Mouse (Mus musculus): Measurements from ENCODE around the gene Msln. TPM values are rescaled to one million over a fixed set of nuclear protein-coding genes. Genes with fewer than 3 reads are reported as not detected.
A peak's percentile ranks its signal among the peaks of the same experiment; 100 is the strongest.

Gene Msln
- total RNA-seq (2014; rRNA removed): 0.34 and 0.74 TPM in 2 replicates
- 1.1 and 2.0 TPM in 2 replicates for polyA plus RNA-seq (2012; rRNA removed)

DNA sequence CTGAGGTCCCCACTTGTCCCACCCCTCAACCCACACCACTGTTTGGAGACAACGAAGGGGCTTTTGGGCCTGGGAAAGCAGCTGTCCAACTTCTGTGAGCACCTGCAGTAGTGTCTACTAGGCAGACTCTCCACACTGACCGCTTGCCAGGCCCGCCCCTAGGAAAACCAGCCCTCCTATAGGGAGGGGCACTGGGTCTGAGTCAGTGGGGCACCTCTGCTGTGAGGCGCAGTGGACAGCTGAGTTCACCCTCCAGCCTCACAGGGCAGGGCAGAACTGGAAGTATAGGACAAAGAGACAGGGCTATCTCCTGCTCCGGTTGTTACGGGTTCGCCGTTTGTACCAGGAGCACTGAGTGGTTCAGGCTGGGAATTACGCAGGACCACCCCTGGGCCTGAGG, at the start of gene Msln:
Gene Msln (minus strand): TSS at position 138 of the 400 bp plus-strand sequence.
- Histone ChIP-seq H3K9ac (ENCODE audit: low read depth, low read length) (no peak within 1 kb of the TSS), H3K27me3 (ENCODE audit: control insufficient read depth, insufficient read depth, low read length) (no peaks in the 10 kb centered on the region), H3K27ac (replicated peaks; ENCODE audit: insufficient read depth, low read depth, low read length) (no peak within 1 kb of the TSS), H3K36me3 (ENCODE audit: control insufficient read depth, insufficient read depth, low read length) (no peaks in the 10 kb centered on the region), H3K4me3 (ENCODE audit: insufficient read depth, low read depth, low read length) (no peak within 1 kb of the TSS), H3K79me2 (ENCODE audit: control insufficient read depth, insufficient read depth, low read length) (no peaks in the 10 kb centered on the region), H3K4me1 (ENCODE audit: control insufficient read depth, insufficient read depth, low read length) (no peaks in the 10 kb centered on the region)
- TF ChIP-seq POLR2A (IDR thresholded peaks at IDR 0.05; ENCODE audit: extremely low read depth, insufficient read depth, low read length) (no peak), CTCF (IDR thresholded peaks at IDR 0.05; ENCODE audit: low read depth, low read length) (no peak)
- WGBS: 88% methylated on average over 9 of the region's 9 CpGs
- DNase-seq (ENCODE audit: extremely low read depth, low read depth, low spot score): no peak

DNA sequence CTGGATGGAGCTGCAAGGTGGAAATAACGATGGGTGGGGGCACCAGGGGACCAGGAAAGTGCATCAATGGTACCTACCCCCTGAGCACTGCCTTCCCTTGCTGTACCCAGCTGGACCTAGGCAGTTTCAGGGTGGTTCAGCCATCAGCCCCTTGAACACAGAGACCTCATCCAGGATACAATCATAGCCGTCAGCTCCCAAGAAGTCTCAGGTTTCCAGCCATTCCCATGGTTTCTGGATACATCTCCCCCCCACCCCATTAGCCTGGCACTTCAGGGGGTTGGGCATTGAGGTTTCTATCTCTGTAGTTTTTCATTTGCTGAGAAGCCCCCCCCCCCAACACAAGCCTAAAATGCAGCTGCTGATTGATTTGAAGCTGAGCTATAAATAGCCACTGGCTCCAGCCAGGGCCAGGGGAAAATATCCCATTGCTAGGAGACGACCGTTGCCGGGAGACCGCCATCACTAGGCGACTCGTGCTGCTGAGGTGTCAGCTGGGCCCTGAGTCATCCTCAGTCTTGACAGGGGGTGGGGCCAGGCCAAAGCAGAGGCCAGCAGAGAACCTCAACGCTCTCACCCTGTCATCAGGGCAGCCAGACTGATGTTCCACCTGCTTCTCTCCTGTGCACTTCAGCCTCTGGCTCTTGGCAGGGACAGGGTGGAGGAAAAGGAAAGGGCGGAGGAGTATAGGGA, 48.8 kb upstream of the Msln start:
- H3K9ac ChIP-seq (ENCODE audit: low read depth, low read length): no peak overlapping the region
- H3K4me3 ChIP-seq (ENCODE audit: insufficient read depth, low read depth, low read length): no peak overlapping the region
- DNase-seq (ENCODE audit: extremely low read depth, low read depth, low spot score): no peak
- peaks cover 5% of the 10 kb centered on the region; the same call in 1 of the 2 replicates for H3K27me3 ChIP-seq (ENCODE audit: control insufficient read depth, insufficient read depth, low read length)
- 14% methylated on average over 10 of the region's 10 CpGs for WGBS
- H3K27ac ChIP-seq (replicated peaks; ENCODE audit: insufficient read depth, low read depth, low read length): no peak overlapping the region
- no peaks in the 10 kb centered on the region for H3K79me2 ChIP-seq (ENCODE audit: control insufficient read depth, insufficient read depth, low read length)
- H3K36me3 ChIP-seq (ENCODE audit: control insufficient read depth, insufficient read depth, low read length): no peaks in the 10 kb centered on the region
- H3K4me1 ChIP-seq (ENCODE audit: control insufficient read depth, insufficient read depth, low read length): no peaks in the 10 kb centered on the region
- no peak for TF ChIP-seq CTCF (IDR thresholded peaks at IDR 0.05; ENCODE audit: low read depth, low read length)
- TF ChIP-seq POLR2A (IDR thresholded peaks at IDR 0.05; ENCODE audit: extremely low read depth, insufficient read depth, low read length): no peak

DNA sequence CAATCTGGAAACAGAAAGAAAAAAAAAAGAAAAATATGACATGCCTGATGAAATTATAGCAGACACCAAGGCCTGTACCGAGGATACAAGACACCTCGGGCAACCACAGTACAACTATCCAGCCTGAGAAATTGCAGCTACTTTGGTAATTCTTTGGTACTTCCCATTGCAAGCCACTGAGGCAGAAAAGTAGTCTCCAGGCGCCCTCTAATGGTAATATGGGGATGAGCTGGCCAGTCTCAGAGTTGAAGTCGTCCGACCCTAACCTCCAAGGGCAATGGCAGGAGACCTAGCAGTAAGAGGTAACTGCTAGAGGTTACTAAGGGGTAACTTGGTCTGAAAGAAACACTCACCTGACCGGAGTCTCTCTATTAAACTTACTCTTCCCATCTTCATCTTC, 46.9 kb upstream of the Msln start:
- no peak overlapping the region for H3K27ac ChIP-seq (replicated peaks; ENCODE audit: insufficient read depth, low read depth, low read length)
- peak; percentile 62 for DNase-seq (ENCODE audit: extremely low read depth, low read depth, low spot score)
- H3K4me1 ChIP-seq (ENCODE audit: control insufficient read depth, insufficient read depth, low read length): no peaks in the 10 kb centered on the region
- no peak for TF ChIP-seq POLR2A (IDR thresholded peaks at IDR 0.05; ENCODE audit: extremely low read depth, insufficient read depth, low read length)
- peak; percentile 70 for TF ChIP-seq CTCF (IDR thresholded peaks at IDR 0.05; ENCODE audit: low read depth, low read length)
- no peaks in the 10 kb centered on the region for H3K79me2 ChIP-seq (ENCODE audit: control insufficient read depth, insufficient read depth, low read length)
- no peak overlapping the region for H3K9ac ChIP-seq (ENCODE audit: low read depth, low read length)
- H3K36me3 ChIP-seq (ENCODE audit: control insufficient read depth, insufficient read depth, low read length): no peaks in the 10 kb centered on the region
- H3K4me3 ChIP-seq (ENCODE audit: insufficient read depth, low read depth, low read length): no peak overlapping the region
- 5% methylated on average over 6 of the region's 6 CpGs for WGBS
- H3K27me3 ChIP-seq (ENCODE audit: control insufficient read depth, insufficient read depth, low read length): peaks cover 5% of the 10 kb centered on the region; the same call in 1 of the 2 replicates

DNA sequence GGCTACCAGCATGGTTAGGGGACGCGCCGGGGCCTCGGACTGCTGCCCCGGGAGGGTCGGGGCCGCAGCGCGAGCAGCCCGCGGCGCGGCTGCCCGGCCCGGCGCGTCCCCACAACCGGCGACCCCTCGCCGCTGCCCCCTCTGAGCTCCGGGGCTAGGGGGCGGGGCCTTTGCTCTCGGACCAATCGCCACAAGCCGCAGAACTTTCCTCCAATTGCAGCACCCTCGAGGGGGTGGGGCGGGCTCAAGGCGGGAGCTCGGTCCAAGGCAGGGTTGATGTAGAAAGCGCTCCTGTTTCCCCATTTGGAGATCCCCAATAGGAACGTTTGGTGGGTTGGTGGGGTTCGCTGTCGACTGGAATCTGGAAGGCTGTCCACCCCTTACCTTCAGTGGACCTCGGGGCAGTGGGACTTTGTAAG, 42.8 kb upstream of the Msln start, which contains the start of gene Metrn:
Gene Metrn (minus strand): TSS at position 186 of the 419 bp plus-strand sequence.
- Histone ChIP-seq H3K4me3 (ENCODE audit: insufficient read depth, low read depth, low read length) (peak within 1 kb of the TSS; percentile 79), H3K27me3 (ENCODE audit: control insufficient read depth, insufficient read depth, low read length) (no peaks in the 10 kb centered on the region), H3K9ac (ENCODE audit: low read depth, low read length) (peak within 1 kb of the TSS; percentile 79), H3K4me1 (ENCODE audit: control insufficient read depth, insufficient read depth, low read length) (peaks cover 5% of the 10 kb centered on the region; the same call in 1 of the 2 replicates), H3K36me3 (ENCODE audit: control insufficient read depth, insufficient read depth, low read length) (no peaks in the 10 kb centered on the region), H3K79me2 (ENCODE audit: control insufficient read depth, insufficient read depth, low read length) (no peaks in the 10 kb centered on the region), H3K27ac (replicated peaks; ENCODE audit: insufficient read depth, low read depth, low read length) (peak within 1 kb of the TSS; percentile 3; the same call in 1 of the 2 replicates)
- under 1% methylated on average over 35 of the region's 35 CpGs for WGBS
- DNase-seq (ENCODE audit: extremely low read depth, low read depth, low spot score): peak; percentile 52
- TF ChIP-seq CTCF (IDR thresholded peaks at IDR 0.05; ENCODE audit: low read depth, low read length) (no peak), POLR2A (IDR thresholded peaks at IDR 0.05; ENCODE audit: extremely low read depth, insufficient read depth, low read length) (no peak)

- no peaks in the 10 kb centered on the region for H3K27me3 ChIP-seq (ENCODE audit: control insufficient read depth, insufficient read depth, low read length)
- DNase-seq (ENCODE audit: extremely low read depth, low read depth, low spot score): peak; percentile 51
- H3K27ac ChIP-seq (replicated peaks; ENCODE audit: insufficient read depth, low read depth, low read length): no peak overlapping the region; the same call in 1 of the 2 replicates
- WGBS: 3% methylated on average over 37 of the region's 37 CpGs
- H3K4me3 ChIP-seq (ENCODE audit: insufficient read depth, low read depth, low read length): peak overlapping the region; percentile 79
- no peaks in the 10 kb centered on the region for H3K79me2 ChIP-seq (ENCODE audit: control insufficient read depth, insufficient read depth, low read length)
- TF ChIP-seq POLR2A (IDR thresholded peaks at IDR 0.05; ENCODE audit: extremely low read depth, insufficient read depth, low read length): no peak
- TF ChIP-seq CTCF (IDR thresholded peaks at IDR 0.05; ENCODE audit: low read depth, low read length): no peak
- peak overlapping the region; percentile 68 for H3K9ac ChIP-seq (ENCODE audit: low read depth, low read length)
- H3K4me1 ChIP-seq (ENCODE audit: control insufficient read depth, insufficient read depth, low read length): peaks cover 5% of the 10 kb centered on the region; the same call in 1 of the 2 replicates
- no peaks in the 10 kb centered on the region for H3K36me3 ChIP-seq (ENCODE audit: control insufficient read depth, insufficient read depth, low read length)
Observed at GRCm38 (mm10) chr17:25796211-25796771, 42.1 kb upstream of the Msln start.

Measured in liver, adult 2 months (tissue).